Mouse (Mus musculus): Measurements from ENCODE around the gene Ffar3.

GRCm38 (mm10) chr7:30847934-30848333 lies 8.0 kb downstream of the Ffar3 start:
- no peak for TF ChIP-seq POLR2A (IDR thresholded peaks at IDR 0.05; ENCODE audit: insufficient read depth, low read depth, low read length)
- no peak for TF ChIP-seq EP300 (IDR thresholded peaks at IDR 0.05; ENCODE audit: insufficient read depth, low read depth, low read length)
